In the genomic region with DNA sequence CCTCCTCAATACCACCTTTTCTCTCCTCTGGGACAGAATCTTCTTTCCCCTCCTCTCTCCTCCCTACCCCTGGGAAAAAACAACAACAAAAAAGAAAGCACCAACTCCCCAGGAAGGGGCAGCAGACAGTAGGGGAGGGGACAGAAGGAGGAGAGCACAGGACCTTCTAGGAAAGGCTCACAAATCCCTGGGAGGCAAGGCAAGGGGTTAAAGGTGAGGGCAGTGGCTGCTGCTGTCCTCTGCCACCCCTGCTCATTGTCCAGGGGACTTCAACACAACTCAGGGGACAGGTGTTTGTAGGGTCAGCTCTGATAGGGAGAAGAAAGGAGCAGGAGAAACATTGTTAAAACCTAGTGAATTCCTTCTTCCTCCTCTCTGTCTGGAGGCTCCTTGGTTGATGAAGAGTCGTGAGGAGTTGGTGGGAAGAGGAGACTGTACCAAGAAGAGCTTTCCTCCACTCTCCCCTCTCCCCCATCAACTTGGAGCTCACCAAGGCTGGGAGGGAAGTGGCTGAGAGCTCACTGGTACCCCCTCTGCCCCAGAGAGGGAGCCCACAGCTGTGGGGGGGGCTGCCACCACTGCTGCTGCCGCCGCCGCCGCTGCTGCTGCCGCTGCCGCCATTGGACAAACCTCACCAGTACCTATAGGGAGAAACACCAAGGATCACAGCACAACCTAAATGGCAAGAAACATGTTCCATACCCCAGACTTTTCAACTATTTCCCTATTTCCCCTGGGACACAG, we compare ENCODE assay signal across 8 mouse cellular contexts. TPM values are rescaled to one million over a fixed set of nuclear protein-coding genes. Genes with fewer than 3 reads are reported as not detected.
DNase-seq lines count a peak whose midpoint lies in the region; ATAC-seq and TF ChIP-seq lines count a peak whose summit lies in the region.
"Had no signal": no experiment of that assay in that cellular context is flagged by ENCODE, and none has a peak within 500 bp of the region (broad histone marks: within the 10 kb centered on the region; RNA-seq: fewer than 3 reads in every experiment).

No protein-coding gene starts in this region.

- H3K4me1 ChIP-seq in lung, postnatal 0 days (ENCODE audit: insufficient read depth, low read depth, low read length): peaks cover 22% of the 10 kb centered on the region; the same call in 1 of the 2 replicates
- peaks cover 77% of the 10 kb centered on the region for H3K4me1 ChIP-seq in forebrain, embryonic 13.5 days
- peaks cover 78% of the 10 kb centered on the region for H3K4me1 ChIP-seq in limb, embryonic 10.5 days
- peaks cover 59% of the 10 kb centered on the region for H3K4me1 ChIP-seq in neural tube, embryonic 14.5 days (ENCODE audit: control insufficient read depth, insufficient read depth, low read length)

- no peaks in the 10 kb centered on the region for H3K9me3 ChIP-seq in lung, postnatal 0 days (ENCODE audit: low read length)
- H3K9me3 ChIP-seq in forebrain, embryonic 13.5 days (replicated peaks): no peaks in the 10 kb centered on the region
- H3K9me3 ChIP-seq in limb, embryonic 10.5 days (replicated peaks): no peaks in the 10 kb centered on the region
- no peaks in the 10 kb centered on the region for H3K9me3 ChIP-seq in neural tube, embryonic 14.5 days (ENCODE audit: control insufficient read depth, low read length)

- 0 out of 2 replicates have a peak overlapping the region, but pooled peaks have one; percentile 9 for H3K27ac ChIP-seq in lung, postnatal 0 days (ENCODE audit: low read length)
- H3K27ac ChIP-seq in forebrain, embryonic 13.5 days: peak overlapping the region; percentile 92
- peak overlapping the region; percentile 74 for H3K27ac ChIP-seq in limb, embryonic 10.5 days
- no peak overlapping the region for H3K27ac ChIP-seq in neural tube, embryonic 14.5 days (ENCODE audit: low read depth, low read length)

- H3K9ac ChIP-seq in lung, postnatal 0 days (replicated peaks; ENCODE audit: low read depth): no peak overlapping the region
- peak overlapping the region; percentile 100 for H3K9ac ChIP-seq in forebrain, embryonic 13.5 days
- no peak overlapping the region for H3K9ac ChIP-seq in neural tube, embryonic 14.5 days (replicated peaks; ENCODE audit: low read depth, low read length)

- 74% methylated on average over 6 of the region's 7 CpGs for WGBS in lung, postnatal 0 days
- WGBS in forebrain, embryonic 13.5 days: 57% methylated on average over 7 of the region's 7 CpGs
- WGBS in limb, embryonic 10.5 days: 80% methylated on average over 7 of the region's 7 CpGs
- WGBS in neural tube, embryonic 14.5 days: 76% methylated on average over 7 of the region's 7 CpGs

- no peaks in the 10 kb centered on the region; the same call in 1 of the 2 replicates for H3K36me3 ChIP-seq in lung, postnatal 0 days (ENCODE audit: insufficient read depth, low read length)
- H3K36me3 ChIP-seq in forebrain, embryonic 13.5 days (ENCODE audit: poor library complexity, severe bottlenecking): peaks cover 33% of the 10 kb centered on the region
- peaks cover 48% of the 10 kb centered on the region for H3K36me3 ChIP-seq in limb, embryonic 10.5 days
- peaks cover 22% of the 10 kb centered on the region for H3K36me3 ChIP-seq in neural tube, embryonic 14.5 days (ENCODE audit: control insufficient read depth, insufficient read depth, low read length)

- no peak overlapping the region for H3K4me2 ChIP-seq in lung, postnatal 0 days (replicated peaks; ENCODE audit: low read depth, low read length)
- H3K4me2 ChIP-seq in forebrain, embryonic 13.5 days: peak overlapping the region; percentile 99
- peak overlapping the region; percentile 98 for H3K4me2 ChIP-seq in neural tube, embryonic 14.5 days (ENCODE audit: low read depth, low read length)

- TF ChIP-seq EP300 in lung, postnatal 0 days (IDR thresholded peaks at IDR 0.05): no peak

- H3K27me3 ChIP-seq in lung, postnatal 0 days (replicated peaks; ENCODE audit: insufficient read depth, low read length): no peaks in the 10 kb centered on the region
- H3K27me3 ChIP-seq in forebrain, embryonic 13.5 days: no peaks in the 10 kb centered on the region
- H3K27me3 ChIP-seq in limb, embryonic 10.5 days (ENCODE audit: low read depth, poor library complexity, severe bottlenecking): no peaks in the 10 kb centered on the region
- H3K27me3 ChIP-seq in neural tube, embryonic 14.5 days (ENCODE audit: control insufficient read depth, insufficient read depth, low read length): no peaks in the 10 kb centered on the region

- DNase-seq in lung, postnatal 0 days (ENCODE audit: low spot score): no peak
- no peak for DNase-seq in lung, postnatal 4 days
- DNase-seq in limb, embryonic 10.5 days (ENCODE audit: low spot score): no peak
- no peak for DNase-seq in layer of hippocampus, postnatal 25 days (ENCODE audit: extremely low spot score in 1 of 2, low spot score in 1 of 2)
- no peak for DNase-seq in adrenal gland, adult 2 months

- no peak for TF ChIP-seq CTCF in lung, postnatal 0 days (IDR thresholded peaks at IDR 0.05)

- no peak for ATAC-seq in lung, postnatal 0 days
- ATAC-seq in forebrain, embryonic 13.5 days: no peak
- ATAC-seq in neural tube, embryonic 14.5 days (ENCODE audit: low read depth): no peak

- H3K4me3 ChIP-seq in lung, postnatal 0 days (ENCODE audit: low read depth, low read length): no peak overlapping the region
- H3K4me3 ChIP-seq in forebrain, embryonic 13.5 days: peak overlapping the region; percentile 94
- peak overlapping the region; percentile 83 for H3K4me3 ChIP-seq in limb, embryonic 10.5 days
- H3K4me3 ChIP-seq in neural tube, embryonic 14.5 days (ENCODE audit: low read depth, low read length): no peak overlapping the region

RNA-seq across cellular contexts. Expression of a gene that starts 1.7 kb away (rescaled TPM):
- 1.0 and 1.3 TPM in 2 replicates for polyA plus RNA-seq in lung, postnatal 0 days (2015; fragmentation: Nextera tagmentation; extraction: Ambion mirVana)
- 6.8 and 8.3 TPM in 2 replicates for polyA plus RNA-seq in forebrain, embryonic 13.5 days (2015; fragmentation: Nextera tagmentation; extraction: Ambion mirVana)
- polyA plus RNA-seq in limb, embryonic 10.5 days (2016; fragmentation: Nextera tagmentation; extraction: Ambion mirVana): 2.9 and 4.4 TPM in 2 replicates
- polyA plus RNA-seq in neural tube, embryonic 14.5 days (2014; fragmentation: Nextera tagmentation; extraction: Ambion mirVana): 41.4 and 63.5 TPM in 2 replicates
- 100 to 1,000 TPM; 226 to 235 TPM for total RNA-seq in layer of hippocampus, postnatal 25 days (2021)
- total RNA-seq in adrenal gland, adult 2 months (2021): 1 to 10 TPM; 1.7 to 2.0 TPM
- polyA plus RNA-seq in adrenal gland, adult 2 months (2012; rRNA removed): 8.5 and 9.5 TPM in 2 replicates

RNA-seq across cellular contexts. Expression of a gene that starts 1.8 kb away (rescaled TPM):
- 28.5 and 29.3 TPM in 2 replicates for polyA plus RNA-seq in lung, postnatal 0 days (2015; fragmentation: Nextera tagmentation; extraction: Ambion mirVana)
- 41.1 and 88.0 TPM in 2 replicates for polyA plus RNA-seq in forebrain, embryonic 13.5 days (2015; fragmentation: Nextera tagmentation; extraction: Ambion mirVana)
- 30.8 and 44.7 TPM in 2 replicates for polyA plus RNA-seq in limb, embryonic 10.5 days (2016; fragmentation: Nextera tagmentation; extraction: Ambion mirVana)
- 36.3 and 60.2 TPM in 2 replicates for polyA plus RNA-seq in neural tube, embryonic 14.5 days (2014; fragmentation: Nextera tagmentation; extraction: Ambion mirVana)
- 10 to 100 TPM; 51.0 to 57.8 TPM for total RNA-seq in layer of hippocampus, postnatal 25 days (2021)
- total RNA-seq in adrenal gland, adult 2 months (2021): 10 to 100 TPM; 19.9 to 29.2 TPM
- polyA plus RNA-seq in adrenal gland, adult 2 months (2012; rRNA removed): 13.7 and 28.4 TPM in 2 replicates

RNA-seq across cellular contexts. Expression of a gene that starts 4.1 kb away (rescaled TPM):
- polyA plus RNA-seq in lung, postnatal 0 days (2015; fragmentation: Nextera tagmentation; extraction: Ambion mirVana): 36.1 and 37.0 TPM in 2 replicates
- 63.9 and 65.8 TPM in 2 replicates for polyA plus RNA-seq in forebrain, embryonic 13.5 days (2015; fragmentation: Nextera tagmentation; extraction: Ambion mirVana)
- 86.0 and 88.1 TPM in 2 replicates for polyA plus RNA-seq in limb, embryonic 10.5 days (2016; fragmentation: Nextera tagmentation; extraction: Ambion mirVana)
- 61.7 and 64.8 TPM in 2 replicates for polyA plus RNA-seq in neural tube, embryonic 14.5 days (2014; fragmentation: Nextera tagmentation; extraction: Ambion mirVana)
- 100 to 1,000 TPM; 272 to 282 TPM for total RNA-seq in layer of hippocampus, postnatal 25 days (2021)
- total RNA-seq in adrenal gland, adult 2 months (2021): 100 to 1,000 TPM in 1 of 2 experiments, 10 to 100 TPM in 1; 98.7 to 114 TPM
- 833 and 840 TPM in 2 replicates for polyA plus RNA-seq in adrenal gland, adult 2 months (2012; rRNA removed)

RNA-seq across cellular contexts. Expression of a gene that starts 5.5 kb away (rescaled TPM):
- 20.7 and 28.3 TPM in 2 replicates for polyA plus RNA-seq in lung, postnatal 0 days (2015; fragmentation: Nextera tagmentation; extraction: Ambion mirVana)
- 41.7 and 74.5 TPM in 2 replicates for polyA plus RNA-seq in forebrain, embryonic 13.5 days (2015; fragmentation: Nextera tagmentation; extraction: Ambion mirVana)
- polyA plus RNA-seq in limb, embryonic 10.5 days (2016; fragmentation: Nextera tagmentation; extraction: Ambion mirVana): 88.5 and 95.0 TPM in 2 replicates
- polyA plus RNA-seq in neural tube, embryonic 14.5 days (2014; fragmentation: Nextera tagmentation; extraction: Ambion mirVana): 30.4 and 46.9 TPM in 2 replicates
- total RNA-seq in layer of hippocampus, postnatal 25 days (2021): 10 to 100 TPM; 20.5 to 27.7 TPM
- total RNA-seq in adrenal gland, adult 2 months (2021): 10 to 100 TPM; 16.4 to 20.3 TPM
- 0.66 and 13.1 TPM in 2 replicates for polyA plus RNA-seq in adrenal gland, adult 2 months (2012; rRNA removed)

RNA-seq across cellular contexts. Expression of a gene that starts 6.4 kb away (rescaled TPM):
- polyA plus RNA-seq in lung, postnatal 0 days (2015; fragmentation: Nextera tagmentation; extraction: Ambion mirVana): 1.00 and 1.1 TPM in 2 replicates
- 0.65 and 1.0 TPM in 2 replicates for polyA plus RNA-seq in forebrain, embryonic 13.5 days (2015; fragmentation: Nextera tagmentation; extraction: Ambion mirVana)
- 0.90 TPM in 1 of 2 replicates, not detected in the other for polyA plus RNA-seq in limb, embryonic 10.5 days (2016; fragmentation: Nextera tagmentation; extraction: Ambion mirVana)
- polyA plus RNA-seq in neural tube, embryonic 14.5 days (2014; fragmentation: Nextera tagmentation; extraction: Ambion mirVana): not detected in 2 replicates
- total RNA-seq in layer of hippocampus, postnatal 25 days (2021): not detected
- total RNA-seq in adrenal gland, adult 2 months (2021): 1 to 10 TPM in 1 of 2 experiments, not detected in 1; 1.3 TPM
- 1.7 and 2.0 TPM in 2 replicates for polyA plus RNA-seq in adrenal gland, adult 2 months (2012; rRNA removed)
- total RNA-seq: megakaryocyte progenitor cell, adult 5-6 weeks had no signal

Comparison
In these comparisons a context has a peak if more than half of its experiments do, and no peak if none do; other contexts are left out.
1. H3K4me3 ChIP-seq: peak in forebrain, embryonic 13.5 days (single experiment) and limb, embryonic 10.5 days (single experiment); none in lung, postnatal 0 days (single experiment) and neural tube, embryonic 14.5 days (single experiment).